Mouse (Mus musculus): ENCODE measurements around the gene Trabd2b.

- no peak for TF ChIP-seq POLR2A (IDR thresholded peaks at IDR 0.05; ENCODE audit: insufficient read depth, low read depth, low read length)
- TF ChIP-seq CTCF (IDR thresholded peaks at IDR 0.05; ENCODE audit: insufficient read depth, low read depth, low read length) = no peak
Measured at GRCm38 (mm10) chr4:114557731-114558130, 151.2 kb downstream of the Trabd2b start.
